Mouse (Mus musculus): ENCODE data around the gene Fam162b. TPM values are rescaled to one million over a fixed set of nuclear protein-coding genes. Genes with fewer than 3 reads are reported as not detected.
A peak's percentile ranks its signal among the peaks of the same experiment; 100 is the strongest.

Fam162b gene
- polyA plus RNA-seq, 1 experiment from 2014 or later, result 1.1 TPM

GRCm38 (mm10) chr10:51595001-51595931 lies 4.9 kb upstream of the Fam162b start:
- H3K9ac ChIP-seq, result no peak overlapping the region
- H3K4me2 ChIP-seq (replicated peaks), result no peak overlapping the region
- no peaks in the 10 kb centered on the region for H3K9me3 ChIP-seq (replicated peaks)
- H3K4me3 ChIP-seq (replicated peaks), result no peak overlapping the region
- ATAC-seq (ENCODE audit: insufficient number of reproducible peaks, low FRiP score, low TSS enrichment, low read depth), result no peak
- H3K27ac ChIP-seq (replicated peaks), result no peak overlapping the region
- 42% methylated on average over 10 of the region's 10 CpGs for WGBS
- peaks cover 5% of the 10 kb centered on the region; the same call in 1 of the 2 replicates for H3K27me3 ChIP-seq
- H3K4me1 ChIP-seq, result 0 out of 2 replicates have a peak, but pooled peaks cover 2% of the 10 kb centered on the region
- no peaks in the 10 kb centered on the region for H3K36me3 ChIP-seq

- Histone ChIP-seq H3K4me1 (0 out of 2 replicates have a peak, but pooled peaks cover 6% of the 10 kb centered on the region), H3K4me3 (replicated peaks) (no peak overlapping the region), H3K36me3 (no peaks in the 10 kb centered on the region), H3K4me2 (replicated peaks) (no peak overlapping the region), H3K27me3 (peaks cover 5% of the 10 kb centered on the region; the same call in 1 of the 2 replicates), H3K27ac (replicated peaks) (no peak overlapping the region), H3K9ac (no peak overlapping the region), H3K9me3 (replicated peaks) (no peaks in the 10 kb centered on the region)
- 82% methylated on average over 2 of the region's 2 CpGs for WGBS
- ATAC-seq (ENCODE audit: insufficient number of reproducible peaks, low FRiP score, low TSS enrichment, low read depth), result no peak
These were observed 1.3 kb upstream of the Fam162b start for GRCm38 (mm10) chr10:51591574-51591973.

GRCm38 (mm10) chr10:51584919-51585318 lies 5.4 kb downstream of the Fam162b start:
- Histone ChIP-seq H3K4me3 (replicated peaks) (no peak overlapping the region), H3K9me3 (replicated peaks) (no peaks in the 10 kb centered on the region), H3K4me2 (replicated peaks) (no peak overlapping the region), H3K36me3 (no peaks in the 10 kb centered on the region), H3K4me1 (0 out of 2 replicates have a peak, but pooled peaks cover under 1% of the 10 kb centered on the region), H3K27me3 (no peaks in the 10 kb centered on the region), H3K27ac (replicated peaks) (no peak overlapping the region), H3K9ac (no peak overlapping the region)
- no peak for ATAC-seq (ENCODE audit: insufficient number of reproducible peaks, low FRiP score, low TSS enrichment, low read depth)

- no peak for ATAC-seq (ENCODE audit: insufficient number of reproducible peaks, low FRiP score, low TSS enrichment, low read depth)
- Histone ChIP-seq H3K4me1 (no peaks in the 10 kb centered on the region), H3K4me2 (replicated peaks) (no peak overlapping the region), H3K27me3 (no peaks in the 10 kb centered on the region), H3K36me3 (no peaks in the 10 kb centered on the region), H3K9me3 (replicated peaks) (no peaks in the 10 kb centered on the region), H3K27ac (replicated peaks) (no peak overlapping the region), H3K4me3 (replicated peaks) (no peak overlapping the region), H3K9ac (no peak overlapping the region)
- WGBS, result 56% methylated on average over 1 of the region's 1 CpGs
These were observed 5.9 kb downstream of the Fam162b start for GRCm38 (mm10) chr10:51584378-51584777.

GRCm38 (mm10) chr10:51571225-51571996 lies 18.9 kb downstream of the Fam162b start:
- Histone ChIP-seq H3K9ac (no peak overlapping the region), H3K4me1 (no peaks in the 10 kb centered on the region), H3K4me2 (replicated peaks) (no peak overlapping the region), H3K9me3 (replicated peaks) (no peaks in the 10 kb centered on the region), H3K4me3 (replicated peaks) (no peak overlapping the region), H3K27ac (replicated peaks) (no peak overlapping the region), H3K36me3 (no peaks in the 10 kb centered on the region), H3K27me3 (no peaks in the 10 kb centered on the region)
- 69% methylated on average over 9 of the region's 9 CpGs for WGBS
- no peak for ATAC-seq (ENCODE audit: insufficient number of reproducible peaks, low FRiP score, low TSS enrichment, low read depth)

- Histone ChIP-seq H3K9me3 (replicated peaks) (no peaks in the 10 kb centered on the region), H3K36me3 (no peaks in the 10 kb centered on the region), H3K4me2 (replicated peaks) (no peak overlapping the region), H3K27ac (replicated peaks) (no peak overlapping the region), H3K4me3 (replicated peaks) (no peak overlapping the region), H3K4me1 (no peaks in the 10 kb centered on the region), H3K9ac (no peak overlapping the region), H3K27me3 (no peaks in the 10 kb centered on the region)
- whole genome bisulfite sequencing, result 67% methylated on average over 1 of the region's 1 CpGs
- ATAC-seq (ENCODE audit: insufficient number of reproducible peaks, low FRiP score, low TSS enrichment, low read depth), result no peak
These were observed 34.3 kb downstream of the Fam162b start for GRCm38 (mm10) chr10:51556005-51556404.

GRCm38 (mm10) chr10:51553348-51554123 lies 36.8 kb downstream of the Fam162b start:
- no peaks in the 10 kb centered on the region for H3K4me1 ChIP-seq
- H3K9me3 ChIP-seq (replicated peaks), result no peaks in the 10 kb centered on the region
- no peaks in the 10 kb centered on the region for H3K27me3 ChIP-seq
- 1% methylated on average over 16 of the region's 16 CpGs for WGBS
- H3K27ac ChIP-seq (replicated peaks), result no peak overlapping the region
- H3K36me3 ChIP-seq, result no peaks in the 10 kb centered on the region
- peak overlapping the region; percentile 82 for H3K4me2 ChIP-seq (replicated peaks)
- ATAC-seq (ENCODE audit: insufficient number of reproducible peaks, low FRiP score, low TSS enrichment, low read depth), result peak; percentile 80; the same call in 1 of the 2 replicates
- 0 out of 2 replicates have a peak overlapping the region, but pooled peaks have one; percentile 15 for H3K9ac ChIP-seq
- H3K4me3 ChIP-seq (replicated peaks), result peak overlapping the region; percentile 45

Other genes with a start within 250 kb of the Fam162b start
- gene Gm49339, start 109.9 kb downstream of the Fam162b start, polyA plus RNA-seq (2015; fragmentation: Nextera tagmentation; extraction: Ambion mirVana), result 1.3 and 1.7 TPM in 2 replicates
- 3.6 and 4.0 TPM in 2 replicates for gene Lilr4b, start 109.9 kb downstream of the Fam162b start, polyA plus RNA-seq (2015; fragmentation: Nextera tagmentation; extraction: Ambion mirVana)
- gene Lilrb4a, start 99.6 kb downstream of the Fam162b start, polyA plus RNA-seq (2015; fragmentation: Nextera tagmentation; extraction: Ambion mirVana), result 4.9 and 5.1 TPM in 2 replicates
- not detected in 2 replicates for gene Gprc6a, start 40.9 kb upstream of the Fam162b start, polyA plus RNA-seq (2015; fragmentation: Nextera tagmentation; extraction: Ambion mirVana)
- gene Rfx6, start 87.2 kb upstream of the Fam162b start, polyA plus RNA-seq (2015; fragmentation: Nextera tagmentation; extraction: Ambion mirVana), result not detected in 2 replicates

All from embryonic facial prominence, embryonic 15.5 days (tissue).